Mouse (Mus musculus): Measurements from ENCODE around the gene Pip5k1b. TPM values are rescaled to one million over a fixed set of nuclear protein-coding genes. Genes with fewer than 3 reads are reported as not detected.
A peak's percentile ranks its signal among the peaks of the same experiment; 100 is the strongest.

Gene Pip5k1b
- polyA plus RNA-seq, 1 experiment from 2014 or later: 4.4 TPM

DNA sequence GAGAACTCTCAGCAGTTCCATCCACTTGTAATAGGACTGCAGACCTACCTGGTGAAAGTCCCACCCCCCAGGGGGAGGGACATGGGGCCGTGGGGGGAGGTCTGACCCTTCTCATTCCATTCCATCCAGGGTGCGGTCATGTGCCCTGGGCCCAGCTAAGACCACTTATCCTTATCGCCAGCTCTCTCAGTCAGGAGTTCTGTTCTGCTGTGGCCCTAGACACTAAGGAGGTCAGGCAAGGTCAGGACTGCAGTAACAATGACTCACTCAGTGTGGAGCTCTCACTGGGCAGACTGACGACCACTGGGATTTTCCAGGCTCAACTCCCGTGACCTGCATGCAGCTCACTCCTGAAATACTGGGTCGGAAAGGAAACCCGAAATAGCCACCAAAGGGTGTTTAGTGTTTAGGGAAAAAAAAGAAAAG lies 16.1 kb upstream of the Pip5k1b start:
- no peak for TF ChIP-seq CTCF (IDR thresholded peaks at IDR 0.05; ENCODE audit: low read depth)
- TF ChIP-seq EP300 (IDR thresholded peaks at IDR 0.05; ENCODE audit: low read depth): no peak
- H3K27me3 ChIP-seq (ENCODE audit: insufficient read depth, low read length): no peaks in the 10 kb centered on the region

DNA sequence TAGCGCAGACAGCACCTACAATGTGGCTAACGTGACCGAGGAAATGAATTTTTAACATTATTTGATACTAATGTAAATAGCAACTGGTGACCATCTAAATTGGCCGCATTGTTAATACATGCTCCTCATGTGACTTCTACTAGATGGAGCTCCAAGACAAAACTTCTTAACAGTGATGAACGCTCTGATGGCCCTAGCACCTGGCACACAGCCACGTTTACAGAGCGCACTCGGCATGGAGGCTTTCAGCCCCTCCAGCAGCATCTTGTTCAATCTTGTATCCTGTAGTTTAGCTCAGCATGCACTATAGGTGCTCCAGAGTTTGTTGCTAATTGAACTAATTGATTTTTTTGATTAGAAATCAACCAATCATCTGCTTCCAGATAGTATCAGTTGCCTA lies 15.3 kb upstream of the Pip5k1b start:
- no peak for DNase-seq

More for the DNA sequence above, 16.1 kb upstream of the Pip5k1b start:
- WGBS (ENCODE audit: insufficient replicate concordance): 56% methylated on average over 7 of the region's 7 CpGs
- Histone ChIP-seq H3K4me2 (ENCODE audit: low read depth, low read length) (no peak overlapping the region), H3K4me3 (ENCODE audit: low read depth, low read length) (no peak overlapping the region), H3K36me3 (replicated peaks; ENCODE audit: insufficient read depth, low read length) (no peaks in the 10 kb centered on the region), H3K9me3 (ENCODE audit: low read length) (no peaks in the 10 kb centered on the region), H3K27ac (ENCODE audit: low read depth) (no peak overlapping the region), H3K9ac (replicated peaks) (no peak overlapping the region), H3K4me1 (ENCODE audit: insufficient read depth) (no peaks in the 10 kb centered on the region)
- ATAC-seq: no peak
- no peak for DNase-seq

DNA sequence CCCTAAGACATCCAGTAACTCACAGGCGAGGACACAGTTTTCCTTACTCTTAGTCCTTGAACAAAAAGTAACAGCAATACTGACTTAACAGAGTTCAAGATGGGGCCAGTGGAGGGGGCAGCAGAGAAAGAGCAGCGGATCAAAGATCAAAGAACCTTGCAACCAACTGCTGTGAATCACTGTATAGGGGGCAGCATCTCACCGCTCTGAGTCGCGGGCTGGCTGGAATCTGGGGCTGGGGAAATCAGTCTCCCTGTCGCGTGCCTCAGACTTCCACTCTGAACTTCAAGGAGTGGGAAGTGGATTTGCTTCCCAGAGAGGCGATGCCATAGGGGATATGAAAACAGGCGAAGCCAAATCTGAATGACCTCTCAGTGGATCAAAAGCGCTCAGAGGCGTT lies 1.8 kb upstream of the Pip5k1b start:
- Histone ChIP-seq H3K4me3 (ENCODE audit: low read depth, low read length) (peak overlapping the region; percentile 77), H3K27ac (ENCODE audit: low read depth) (no peak overlapping the region), H3K9me3 (ENCODE audit: low read length) (no peaks in the 10 kb centered on the region), H3K4me2 (ENCODE audit: low read depth, low read length) (peak overlapping the region; percentile 95), H3K4me1 (ENCODE audit: insufficient read depth) (peaks cover 34% of the 10 kb centered on the region), H3K9ac (replicated peaks) (no peak overlapping the region), H3K27me3 (ENCODE audit: insufficient read depth, low read length) (peaks cover 39% of the 10 kb centered on the region), H3K36me3 (replicated peaks; ENCODE audit: insufficient read depth, low read length) (no peaks in the 10 kb centered on the region)
- 8% methylated on average over 11 of the region's 11 CpGs for WGBS (ENCODE audit: insufficient replicate concordance)
- TF ChIP-seq CTCF (IDR thresholded peaks at IDR 0.05; ENCODE audit: low read depth): 0 out of 2 replicates have a peak, but pooled peaks have one; percentile 40
- no peak for TF ChIP-seq EP300 (IDR thresholded peaks at IDR 0.05; ENCODE audit: low read depth)
- no peak for ATAC-seq
- no peak for DNase-seq

More for the DNA sequence above, 15.3 kb upstream of the Pip5k1b start:
- Histone ChIP-seq H3K4me1 (ENCODE audit: insufficient read depth) (no peaks in the 10 kb centered on the region), H3K9ac (replicated peaks) (no peak overlapping the region), H3K27me3 (ENCODE audit: insufficient read depth, low read length) (no peaks in the 10 kb centered on the region), H3K4me2 (ENCODE audit: low read depth, low read length) (no peak overlapping the region), H3K9me3 (ENCODE audit: low read length) (no peaks in the 10 kb centered on the region), H3K4me3 (ENCODE audit: low read depth, low read length) (no peak overlapping the region), H3K36me3 (replicated peaks; ENCODE audit: insufficient read depth, low read length) (no peaks in the 10 kb centered on the region), H3K27ac (ENCODE audit: low read depth) (no peak overlapping the region)
- no peak for ATAC-seq
- TF ChIP-seq CTCF (IDR thresholded peaks at IDR 0.05; ENCODE audit: low read depth) (no peak), EP300 (IDR thresholded peaks at IDR 0.05; ENCODE audit: low read depth) (no peak)
- 82% methylated on average over 8 of the region's 8 CpGs for WGBS (ENCODE audit: insufficient replicate concordance)

DNA sequence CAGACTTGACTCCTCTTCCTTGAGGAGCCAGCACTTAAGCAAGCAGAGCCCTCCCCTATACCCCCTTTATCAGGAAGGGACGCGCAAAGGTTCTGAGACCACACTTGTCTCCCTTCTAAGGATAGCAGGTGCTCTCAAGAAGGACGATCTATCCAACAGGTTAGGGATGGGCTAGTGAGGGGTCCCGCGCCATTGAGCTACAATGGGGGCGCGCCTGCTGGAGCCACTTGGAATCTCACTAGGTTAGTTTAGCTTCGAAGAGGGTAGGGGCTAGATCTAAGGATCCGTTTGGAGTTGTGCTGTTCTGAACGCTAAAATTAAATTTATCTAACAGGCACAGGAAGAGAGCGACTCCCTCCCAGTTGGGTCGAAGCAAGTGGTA lies 904 bp upstream of the Pip5k1b start:
- H3K27me3 ChIP-seq (ENCODE audit: insufficient read depth, low read length): peaks cover 39% of the 10 kb centered on the region
- WGBS (ENCODE audit: insufficient replicate concordance): under 1% methylated on average over 12 of the region's 12 CpGs
- H3K9ac ChIP-seq (replicated peaks): peak overlapping the region; percentile 85
- peak overlapping the region; percentile 80 for H3K27ac ChIP-seq (ENCODE audit: low read depth)
- TF ChIP-seq CTCF (IDR thresholded peaks at IDR 0.05; ENCODE audit: low read depth) (no peak), EP300 (IDR thresholded peaks at IDR 0.05; ENCODE audit: low read depth) (no peak)
- peak overlapping the region; percentile 77 for H3K4me3 ChIP-seq (ENCODE audit: low read depth, low read length)
- DNase-seq: no peak
- ATAC-seq: no peak
- no peaks in the 10 kb centered on the region for H3K9me3 ChIP-seq (ENCODE audit: low read length)
- peaks cover 34% of the 10 kb centered on the region for H3K4me1 ChIP-seq (ENCODE audit: insufficient read depth)
- peak overlapping the region; percentile 95 for H3K4me2 ChIP-seq (ENCODE audit: low read depth, low read length)
- no peaks in the 10 kb centered on the region for H3K36me3 ChIP-seq (replicated peaks; ENCODE audit: insufficient read depth, low read length)

DNA sequence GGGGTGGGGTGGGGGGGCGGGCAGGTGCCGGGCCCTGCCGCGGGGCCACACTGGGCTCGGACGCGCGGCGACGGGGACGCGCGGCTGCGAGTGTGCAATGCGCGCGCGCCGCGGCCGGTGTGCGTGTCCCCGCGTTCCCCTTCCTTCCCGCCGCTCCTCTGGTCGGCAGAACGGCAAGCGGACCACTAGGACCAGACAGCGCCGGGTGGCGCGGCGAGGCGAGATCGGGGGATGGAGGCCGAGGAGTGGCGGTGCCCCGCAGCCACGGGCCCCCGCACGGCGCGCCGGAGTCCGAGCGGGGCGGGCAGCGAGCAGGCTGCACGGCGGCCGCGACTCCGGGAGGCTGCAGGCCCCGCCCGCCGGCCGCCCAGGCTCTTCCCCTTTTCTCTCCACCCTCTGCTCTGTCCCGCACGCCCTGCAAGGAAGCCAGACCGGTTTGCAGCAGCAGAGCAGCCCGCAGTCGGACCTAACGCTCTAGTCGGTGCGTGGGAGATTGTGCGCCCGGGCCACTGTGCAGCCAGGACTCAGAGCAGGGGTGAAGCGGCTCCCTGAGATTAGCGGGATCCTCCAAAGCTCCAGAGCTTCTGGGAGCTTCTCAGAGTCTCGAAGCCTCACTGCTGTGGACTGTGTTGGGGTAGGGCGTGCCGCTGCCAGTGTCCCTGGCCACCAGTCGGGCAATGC lies 372 bp upstream of the Pip5k1b start:
- H3K4me1 ChIP-seq (ENCODE audit: insufficient read depth): peaks cover 34% of the 10 kb centered on the region
- H3K27me3 ChIP-seq (ENCODE audit: insufficient read depth, low read length): peaks cover 39% of the 10 kb centered on the region
- ATAC-seq (peak; percentile 90), DNase-seq (peak; percentile 84)
- TF ChIP-seq EP300 (IDR thresholded peaks at IDR 0.05; ENCODE audit: low read depth) (no peak), CTCF (IDR thresholded peaks at IDR 0.05; ENCODE audit: low read depth) (no peak)
- peak overlapping the region; percentile 85 for H3K9ac ChIP-seq (replicated peaks)
- no peaks in the 10 kb centered on the region for H3K9me3 ChIP-seq (ENCODE audit: low read length)
- peak overlapping the region; percentile 77 for H3K4me3 ChIP-seq (ENCODE audit: low read depth, low read length)
- no peaks in the 10 kb centered on the region for H3K36me3 ChIP-seq (replicated peaks; ENCODE audit: insufficient read depth, low read length)
- H3K27ac ChIP-seq (ENCODE audit: low read depth): peak overlapping the region; percentile 80
- peak overlapping the region; percentile 95 for H3K4me2 ChIP-seq (ENCODE audit: low read depth, low read length)
- WGBS (ENCODE audit: insufficient replicate concordance): under 1% methylated on average over 38 of the region's 74 CpGs

DNA sequence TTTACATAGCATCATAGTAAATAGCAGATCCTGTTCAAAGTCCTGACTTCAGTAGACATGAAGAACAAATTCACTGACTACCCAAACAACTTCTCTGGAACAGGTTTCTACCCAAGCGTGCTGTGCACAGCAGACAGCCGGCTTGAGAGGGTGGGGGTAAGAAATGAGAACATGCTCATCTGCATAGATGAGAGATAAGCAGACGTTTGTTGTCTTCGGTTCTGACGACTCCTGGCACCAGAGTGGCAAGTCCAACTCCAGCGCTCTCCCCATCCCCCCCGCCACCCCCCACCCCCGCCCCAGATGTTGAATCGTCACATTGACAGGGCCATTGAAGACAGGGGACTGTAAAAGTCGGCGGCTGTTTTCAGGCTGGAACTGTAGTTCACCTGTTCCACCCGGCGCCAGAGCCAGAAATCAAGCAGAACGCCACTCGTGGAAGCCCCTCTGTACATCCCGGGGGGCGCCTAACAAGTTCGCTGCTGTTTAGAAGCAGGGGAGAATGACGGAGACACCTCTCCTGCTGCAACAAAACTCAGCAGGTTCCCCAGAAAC lies 684 bp downstream of the Pip5k1b start:
- peak; percentile 55 for DNase-seq

More for the DNA sequence above, 684 bp downstream of the Pip5k1b start:
- H3K9me3 ChIP-seq (ENCODE audit: low read length): no peaks in the 10 kb centered on the region
- TF ChIP-seq EP300 (IDR thresholded peaks at IDR 0.05; ENCODE audit: low read depth) (0 out of 2 replicates have a peak, but pooled peaks have one; percentile 9), CTCF (IDR thresholded peaks at IDR 0.05; ENCODE audit: low read depth) (no peak)
- WGBS (ENCODE audit: insufficient replicate concordance): under 1% methylated on average over 19 of the region's 19 CpGs
- peak; percentile 70 for ATAC-seq
- peak overlapping the region; percentile 85 for H3K9ac ChIP-seq (replicated peaks)
- peak overlapping the region; percentile 80 for H3K27ac ChIP-seq (ENCODE audit: low read depth)
- no peaks in the 10 kb centered on the region for H3K36me3 ChIP-seq (replicated peaks; ENCODE audit: insufficient read depth, low read length)
- H3K27me3 ChIP-seq (ENCODE audit: insufficient read depth, low read length): peaks cover 39% of the 10 kb centered on the region
- peak overlapping the region; percentile 77 for H3K4me3 ChIP-seq (ENCODE audit: low read depth, low read length)
- H3K4me2 ChIP-seq (ENCODE audit: low read depth, low read length): peak overlapping the region; percentile 95
- H3K4me1 ChIP-seq (ENCODE audit: insufficient read depth): peaks cover 34% of the 10 kb centered on the region
